Mouse (Mus musculus): ENCODE results near the gene Tsacc. TPM values are rescaled to one million over a fixed set of nuclear protein-coding genes. Genes with fewer than 3 reads are reported as not detected.

Gene Tsacc
- polyA plus RNA-seq (2014; fragmentation: Nextera tagmentation; extraction: Ambion mirVana), result 15.4 and 20.0 TPM in 2 replicates

- H3K4me3 ChIP-seq (ENCODE audit: low read length), result peak within 1 kb of the TSS; percentile 81
- no peaks in the 10 kb centered on the region for H3K9me3 ChIP-seq (ENCODE audit: control insufficient read depth, low read length)
- no peaks in the 10 kb centered on the region for H3K27me3 ChIP-seq (ENCODE audit: control insufficient read depth, insufficient read depth, low read length)
- peak within 1 kb of the TSS; percentile 87 for H3K4me2 ChIP-seq (replicated peaks; ENCODE audit: low read depth, low read length)
- peaks cover 19% of the 10 kb centered on the region for H3K4me1 ChIP-seq (ENCODE audit: control insufficient read depth, insufficient read depth, low read length)
- peaks cover 30% of the 10 kb centered on the region for H3K36me3 ChIP-seq (ENCODE audit: control insufficient read depth, insufficient read depth, low read length)
- H3K9ac ChIP-seq (ENCODE audit: low read depth, low read length), result peak within 1 kb of the TSS; percentile 88
- H3K27ac ChIP-seq (ENCODE audit: low read depth, low read length), result peak within 1 kb of the TSS; percentile 91
- peak; percentile 99 for ATAC-seq (ENCODE audit: low FRiP score, low TSS enrichment)
- WGBS, result under 1% methylated on average over 44 of the region's 44 CpGs
These were observed at the start of gene Tsacc, which contains the start of gene Cct3 for GRCm38 (mm10) chr3:88296561-88297318. Gene Tsacc (minus strand): TSS chr3:88296999. Gene Cct3 (plus strand): TSS chr3:88297116.

- no peak for ATAC-seq (ENCODE audit: low FRiP score, low TSS enrichment)
- Histone ChIP-seq H3K27ac (ENCODE audit: low read depth, low read length) (no peak overlapping the region), H3K27me3 (ENCODE audit: control insufficient read depth, insufficient read depth, low read length) (no peaks in the 10 kb centered on the region), H3K4me3 (ENCODE audit: low read length) (no peak overlapping the region), H3K4me2 (replicated peaks; ENCODE audit: low read depth, low read length) (no peak overlapping the region), H3K9ac (ENCODE audit: low read depth, low read length) (no peak overlapping the region), H3K9me3 (ENCODE audit: control insufficient read depth, low read length) (no peaks in the 10 kb centered on the region), H3K36me3 (ENCODE audit: control insufficient read depth, insufficient read depth, low read length) (peaks cover 34% of the 10 kb centered on the region), H3K4me1 (ENCODE audit: control insufficient read depth, insufficient read depth, low read length) (peaks cover 12% of the 10 kb centered on the region)
- WGBS, result 73% methylated on average over 3 of the region's 3 CpGs
These were observed 42.2 kb upstream of the Tsacc start for GRCm38 (mm10) chr3:88339006-88339405.

- no peak for ATAC-seq (ENCODE audit: low FRiP score, low TSS enrichment)
- WGBS, result 92% methylated on average over 7 of the region's 7 CpGs
- peaks cover 27% of the 10 kb centered on the region for H3K36me3 ChIP-seq (ENCODE audit: control insufficient read depth, insufficient read depth, low read length)
- H3K9me3 ChIP-seq (ENCODE audit: control insufficient read depth, low read length), result no peaks in the 10 kb centered on the region
- no peaks in the 10 kb centered on the region for H3K27me3 ChIP-seq (ENCODE audit: control insufficient read depth, insufficient read depth, low read length)
- H3K4me3 ChIP-seq (ENCODE audit: low read length), result no peak overlapping the region
- no peak overlapping the region for H3K4me2 ChIP-seq (replicated peaks; ENCODE audit: low read depth, low read length)
- no peak overlapping the region for H3K27ac ChIP-seq (ENCODE audit: low read depth, low read length)
- no peak overlapping the region for H3K9ac ChIP-seq (ENCODE audit: low read depth, low read length)
- H3K4me1 ChIP-seq (ENCODE audit: control insufficient read depth, insufficient read depth, low read length), result peaks cover 14% of the 10 kb centered on the region
These were observed 41.5 kb upstream of the Tsacc start for GRCm38 (mm10) chr3:88338316-88338715.

- no peaks in the 10 kb centered on the region for H3K9me3 ChIP-seq (ENCODE audit: control insufficient read depth, low read length)
- H3K4me1 ChIP-seq (ENCODE audit: control insufficient read depth, insufficient read depth, low read length), result peaks cover 14% of the 10 kb centered on the region
- peak overlapping the region; percentile 4; the same call in 1 of the 2 replicates for H3K9ac ChIP-seq (ENCODE audit: low read depth, low read length)
- H3K27ac ChIP-seq (ENCODE audit: low read depth, low read length), result 0 out of 2 replicates have a peak overlapping the region, but pooled peaks have one; percentile 6
- H3K4me2 ChIP-seq (replicated peaks; ENCODE audit: low read depth, low read length), result peak overlapping the region; percentile 50
- WGBS, result 77% methylated on average over 11 of the region's 11 CpGs
- peak overlapping the region; percentile 54 for H3K4me3 ChIP-seq (ENCODE audit: low read length)
- no peaks in the 10 kb centered on the region for H3K27me3 ChIP-seq (ENCODE audit: control insufficient read depth, insufficient read depth, low read length)
- peaks cover 19% of the 10 kb centered on the region for H3K36me3 ChIP-seq (ENCODE audit: control insufficient read depth, insufficient read depth, low read length)
- no peak for ATAC-seq (ENCODE audit: low FRiP score, low TSS enrichment)
These were observed 40.7 kb upstream of the Tsacc start for GRCm38 (mm10) chr3:88337367-88338020.

GRCm38 (mm10) chr3:88336058-88337013 lies 39.5 kb upstream of the Tsacc start, which contains the start of the genes Tmem79 and Smg5:
Gene Tmem79 (minus strand): TSS chr3:88336148.
Gene Smg5 (plus strand): TSS chr3:88336260.
- Histone ChIP-seq H3K4me1 (ENCODE audit: control insufficient read depth, insufficient read depth, low read length) (peaks cover 14% of the 10 kb centered on the region), H3K4me2 (replicated peaks; ENCODE audit: low read depth, low read length) (peak within 1 kb of the TSS; percentile 50), H3K4me3 (ENCODE audit: low read length) (peak within 1 kb of the TSS; percentile 54), H3K27me3 (ENCODE audit: control insufficient read depth, insufficient read depth, low read length) (no peaks in the 10 kb centered on the region), H3K9ac (ENCODE audit: low read depth, low read length) (peak within 1 kb of the TSS; percentile 70), H3K36me3 (ENCODE audit: control insufficient read depth, insufficient read depth, low read length) (peaks cover 8% of the 10 kb centered on the region; the same call in 1 of the 2 replicates), H3K27ac (ENCODE audit: low read depth, low read length) (peak within 1 kb of the TSS; percentile 89), H3K9me3 (ENCODE audit: control insufficient read depth, low read length) (no peaks in the 10 kb centered on the region)
- WGBS, result 2% methylated on average over 59 of the region's 66 CpGs
- ATAC-seq (ENCODE audit: low FRiP score, low TSS enrichment), result peak; percentile 95

GRCm38 (mm10) chr3:88335436-88336053 lies 38.7 kb upstream of the Tsacc start:
- Histone ChIP-seq H3K9me3 (ENCODE audit: control insufficient read depth, low read length) (no peaks in the 10 kb centered on the region), H3K4me1 (ENCODE audit: control insufficient read depth, insufficient read depth, low read length) (peaks cover 14% of the 10 kb centered on the region), H3K36me3 (ENCODE audit: control insufficient read depth, insufficient read depth, low read length) (peaks cover 6% of the 10 kb centered on the region; the same call in 1 of the 2 replicates), H3K27me3 (ENCODE audit: control insufficient read depth, insufficient read depth, low read length) (no peaks in the 10 kb centered on the region), H3K9ac (ENCODE audit: low read depth, low read length) (peak overlapping the region; percentile 70), H3K27ac (ENCODE audit: low read depth, low read length) (peak overlapping the region; percentile 89), H3K4me3 (ENCODE audit: low read length) (peak overlapping the region; percentile 54), H3K4me2 (replicated peaks; ENCODE audit: low read depth, low read length) (peak overlapping the region; percentile 50)
- under 1% methylated on average over 27 of the region's 27 CpGs for WGBS
- peak; percentile 30 for ATAC-seq (ENCODE audit: low FRiP score, low TSS enrichment)

GRCm38 (mm10) chr3:88334902-88335435 lies 38.2 kb upstream of the Tsacc start:
- H3K36me3 ChIP-seq (ENCODE audit: control insufficient read depth, insufficient read depth, low read length), result peaks cover 9% of the 10 kb centered on the region; the same call in 1 of the 2 replicates
- no peaks in the 10 kb centered on the region for H3K9me3 ChIP-seq (ENCODE audit: control insufficient read depth, low read length)
- peak overlapping the region; percentile 50 for H3K4me2 ChIP-seq (replicated peaks; ENCODE audit: low read depth, low read length)
- no peaks in the 10 kb centered on the region for H3K27me3 ChIP-seq (ENCODE audit: control insufficient read depth, insufficient read depth, low read length)
- no peak for ATAC-seq (ENCODE audit: low FRiP score, low TSS enrichment)
- H3K4me1 ChIP-seq (ENCODE audit: control insufficient read depth, insufficient read depth, low read length), result peaks cover 14% of the 10 kb centered on the region
- H3K4me3 ChIP-seq (ENCODE audit: low read length), result peak overlapping the region; percentile 54
- 34% methylated on average over 3 of the region's 3 CpGs for WGBS
- peak overlapping the region; percentile 70 for H3K9ac ChIP-seq (ENCODE audit: low read depth, low read length)
- no peak overlapping the region for H3K27ac ChIP-seq (ENCODE audit: low read depth, low read length)

Data from kidney, embryonic 14.5 days (tissue).